Mouse (Mus musculus): Measurements from ENCODE around the gene Gnb4. TPM values are rescaled to one million over a fixed set of nuclear protein-coding genes. Genes with fewer than 3 reads are reported as not detected.

Gnb4 gene
- polyA plus RNA-seq (2017; shearing (Covaris generic)) = 10 to 100 TPM in 1 of 2 experiments, 1 to 10 TPM in 1; 9.5 to 11.0 TPM

GRCm38 (mm10) chr3:32616331-32617052 is at the start of gene Gnb4:
Gene Gnb4 (minus strand): TSS chr3:32616585.
- ATAC-seq = peak; percentile 60

GRCm38 (mm10) chr3:32661556-32661930 is 45.2 kb upstream of the Gnb4 start:
- no peak for ATAC-seq

- peak; percentile 43 for ATAC-seq
These were observed 44.6 kb upstream of the Gnb4 start for GRCm38 (mm10) chr3:32660831-32661555.

GRCm38 (mm10) chr3:32660276-32660675 is 43.9 kb upstream of the Gnb4 start:
- ATAC-seq = peak; percentile 56

GRCm38 (mm10) chr3:32659506-32659905 is 43.1 kb upstream of the Gnb4 start:
- ATAC-seq = no peak

GRCm38 (mm10) chr3:32658821-32659220 is 42.4 kb upstream of the Gnb4 start:
- ATAC-seq = no peak

- no peak for ATAC-seq
These were observed 42.0 kb upstream of the Gnb4 start for GRCm38 (mm10) chr3:32658401-32658800.

GRCm38 (mm10) chr3:32656398-32656994 is 40.1 kb upstream of the Gnb4 start:
- no peak for ATAC-seq

- peak; percentile 74 for ATAC-seq
These were observed 39.6 kb upstream of the Gnb4 start for GRCm38 (mm10) chr3:32655994-32656393.

- no peak for ATAC-seq
These were observed 36.4 kb upstream of the Gnb4 start for GRCm38 (mm10) chr3:32652739-32653138.

- ATAC-seq = no peak
These were observed 32.9 kb upstream of the Gnb4 start for GRCm38 (mm10) chr3:32649284-32649683.

- no peak for ATAC-seq
These were observed 30.5 kb upstream of the Gnb4 start for GRCm38 (mm10) chr3:32646918-32647317.

GRCm38 (mm10) chr3:32644751-32645150 is 28.4 kb upstream of the Gnb4 start:
- no peak for ATAC-seq

- no peak for ATAC-seq
These were observed 25.7 kb upstream of the Gnb4 start for GRCm38 (mm10) chr3:32642116-32642515.

- no peak for ATAC-seq
These were observed 21.9 kb upstream of the Gnb4 start for GRCm38 (mm10) chr3:32638240-32638639.

GRCm38 (mm10) chr3:32632760-32633264 is 16.4 kb upstream of the Gnb4 start:
- ATAC-seq = no peak

- no peak for ATAC-seq
These were observed 13.8 kb upstream of the Gnb4 start for GRCm38 (mm10) chr3:32630210-32630609.

- ATAC-seq = no peak
These were observed 11.8 kb upstream of the Gnb4 start for GRCm38 (mm10) chr3:32628141-32628540.

GRCm38 (mm10) chr3:32622106-32622505 is 5.7 kb upstream of the Gnb4 start:
- no peak for ATAC-seq

GRCm38 (mm10) chr3:32621658-32622057 is 5.3 kb upstream of the Gnb4 start:
- no peak for ATAC-seq

GRCm38 (mm10) chr3:32617053-32617642 is 763 bp upstream of the Gnb4 start:
- no peak for ATAC-seq

- ATAC-seq = peak; percentile 30
These were observed 417 bp downstream of the Gnb4 start for GRCm38 (mm10) chr3:32616006-32616330.

GRCm38 (mm10) chr3:32615376-32615775 is 1.0 kb downstream of the Gnb4 start:
- peak; percentile 66 for ATAC-seq
